Mouse (Mus musculus) MEL (cell line): ENCODE results near the gene Efcab10. TPM values are rescaled to one million over a fixed set of nuclear protein-coding genes. Genes with fewer than 3 reads are reported as not detected.

ENCODE experiments used
- DNase-seq: peaks from one replicate; pipeline ENCODE4 v3.0.0; 2011; ENCODE audit warnings: low read depth, low spot score
- H3K27ac ChIP-seq: 2 replicates; pipeline ENCODE4 v1.5.1; 2012; ENCODE audit warnings: low read depth, mild to moderate bottlenecking, control low read depth, low read length, moderate library complexity; ENCODE audit not compliant: control insufficient read depth
- H3K27me3 ChIP-seq, 2 experiments: fragments of 150-350 bp in 1 of 2; sonication (generic) in 1 of 2; 2 replicates each; pipeline ENCODE4 v1.6.1; 2012; ENCODE audit warnings: low read length in 2 of 2, mild to moderate bottlenecking in 2 of 2, improper control_type of control experiment in 1 of 2, moderate library complexity in 1 of 2; ENCODE audit not compliant: insufficient read depth in 2 of 2, control insufficient read depth in 1 of 2
- H3K36me3 ChIP-seq, 2 experiments: 2 replicates each; pipeline ENCODE4 v1.6.1; 2012 to 2014; ENCODE audit warnings: low read length in 2 of 2, improper control_type of control experiment in 1 of 2, inconsistent platforms in 1 of 2, mild to moderate bottlenecking in 1 of 2; ENCODE audit not compliant: insufficient read depth in 2 of 2, control insufficient read depth in 1 of 2
- H3K4me1 ChIP-seq, 2 experiments: fragments of 150-350 bp in 1 of 2; sonication (generic) in 1 of 2; 2 replicates each; pipeline ENCODE4 v1.6.1; 2012; ENCODE audit warnings: low read length in 2 of 2, improper control_type of control experiment in 1 of 2, mild to moderate bottlenecking in 1 of 2; ENCODE audit not compliant: insufficient read depth in 2 of 2, control insufficient read depth in 1 of 2
- H3K4me3 ChIP-seq, 2 experiments: fragments of 150-350 bp in 1 of 2; sonication (generic) in 1 of 2; 2 replicates each; pipeline ENCODE4 v1.5.1; 2012; ENCODE audit warnings: low read depth in 2 of 2, low read length in 2 of 2, mild to moderate bottlenecking in 2 of 2, moderate library complexity in 2 of 2, control low read depth in 1 of 2, improper control_type of control experiment in 1 of 2; ENCODE audit not compliant: control insufficient read depth in 1 of 2, insufficient read depth in 1 of 2
- H3K79me2 ChIP-seq: 2 replicates; pipeline ENCODE4 v1.6.1; 2012; ENCODE audit warnings: mild to moderate bottlenecking, low read length, moderate library complexity; ENCODE audit not compliant: control insufficient read depth, poor library complexity, insufficient read depth
- H3K9ac ChIP-seq: 2 replicates; pipeline ENCODE4 v1.6.1; 2012; ENCODE audit warnings: low read depth, mild to moderate bottlenecking, control low read depth, low read length, moderate library complexity; ENCODE audit not compliant: control insufficient read depth, poor library complexity, severe bottlenecking
- H3K9me3 ChIP-seq: fragments of 150-350 bp; sonication (generic); replicated peaks from 2 replicates; pipeline ENCODE4 v1.6.1; 2012; ENCODE audit warnings: mild to moderate bottlenecking, low read length, improper control_type of control experiment, moderate library complexity; ENCODE audit not compliant: insufficient read depth
- BHLHE40 ChIP-seq: IDR thresholded peaks from 2 replicates; pipeline ENCODE4 v1.6.1; 2012; ENCODE audit warnings: low read depth, mild to moderate bottlenecking, inconsistent platforms, low read length, improper control_type of control experiment, borderline replicate concordance
- CHD1 ChIP-seq: IDR thresholded peaks from 2 replicates; pipeline ENCODE4 v1.6.1; 2012; ENCODE audit warnings: low read depth, mild to moderate bottlenecking, inconsistent platforms, low read length, improper control_type of control experiment
- CHD2 ChIP-seq: IDR thresholded peaks from 2 replicates; pipeline ENCODE4 v1.6.1; 2011; ENCODE audit warnings: low read length, improper control_type of control experiment
- ELF1 ChIP-seq: IDR thresholded peaks from 2 replicates; pipeline ENCODE4 v1.6.1; 2014; ENCODE audit warnings: low read depth, mild to moderate bottlenecking, inconsistent platforms, low read length, improper control_type of control experiment, moderate library complexity
- EP300 ChIP-seq, 2 experiments: IDR thresholded peaks; 2 replicates each; pipeline ENCODE4 v1.6.1; 2011; ENCODE audit warnings: improper control_type of control experiment in 2 of 2, low read length in 2 of 2, low read depth in 1 of 2, mild to moderate bottlenecking in 1 of 2
- ETS1 ChIP-seq: IDR thresholded peaks from 2 replicates; pipeline ENCODE4 v1.6.1; 2012; ENCODE audit warnings: low read depth, mild to moderate bottlenecking, inconsistent platforms, low read length, improper control_type of control experiment, moderate library complexity
- GABPA ChIP-seq: IDR thresholded peaks from 2 replicates; pipeline ENCODE4 v1.6.1; 2012; ENCODE audit warnings: low read depth, mild to moderate bottlenecking, inconsistent platforms, low read length, improper control_type of control experiment, moderate library complexity
- GATA1 ChIP-seq: IDR thresholded peaks from 2 replicates; pipeline ENCODE4 v1.6.1; 2011; ENCODE audit warnings: low read depth, low read length, improper control_type of control experiment
- JUND ChIP-seq: IDR thresholded peaks from 2 replicates; pipeline ENCODE4 v1.6.1; 2011; ENCODE audit warnings: low read depth, mild to moderate bottlenecking, improper control_type of control experiment, low read length
- KAT2A ChIP-seq: conservative IDR thresholded peaks from 2 replicates; pipeline ENCODE4 v1.6.1; 2012; ENCODE audit warnings: low read depth, low read length, improper control_type of control experiment, inconsistent platforms
- MAFK ChIP-seq: IDR thresholded peaks from 2 replicates; pipeline ENCODE4 v1.6.1; 2011; ENCODE audit warnings: low read depth, mild to moderate bottlenecking, low read length, improper control_type of control experiment, borderline replicate concordance
- MAX ChIP-seq: IDR thresholded peaks from 2 replicates; pipeline ENCODE4 v1.6.1; 2011; ENCODE audit warnings: low read length, improper control_type of control experiment
- MAZ ChIP-seq: IDR thresholded peaks from 2 replicates; pipeline ENCODE4 v1.6.1; 2012; ENCODE audit warnings: low read depth, mild to moderate bottlenecking, inconsistent platforms, low read length, improper control_type of control experiment
- MEF2A ChIP-seq: IDR thresholded peaks from 2 replicates; pipeline ENCODE4 v1.6.1; 2014; ENCODE audit warnings: low read depth, mild to moderate bottlenecking, inconsistent platforms, low read length, improper control_type of control experiment; ENCODE audit not compliant: poor library complexity, insufficient replicate concordance, severe bottlenecking; ENCODE audit errors: extremely low read depth
- MYC ChIP-seq: IDR thresholded peaks from 2 replicates; pipeline ENCODE4 v1.6.1; 2011; ENCODE audit warnings: low read depth, mild to moderate bottlenecking, low read length, improper control_type of control experiment, moderate library complexity
- NRF1 ChIP-seq: IDR thresholded peaks from 2 replicates; pipeline ENCODE4 v1.6.1; 2014; ENCODE audit warnings: low read depth, mild to moderate bottlenecking, inconsistent platforms, low read length, improper control_type of control experiment, moderate library complexity; ENCODE audit not compliant: poor library complexity, insufficient read depth, severe bottlenecking
- POLR2AphosphoS5 ChIP-seq: IDR thresholded peaks from 2 replicates; pipeline ENCODE4 v1.6.1; 2012; ENCODE audit warnings: low read depth, borderline replicate concordance, mild to moderate bottlenecking, inconsistent platforms, low read length, moderate library complexity, mixed read lengths
- RAD21 ChIP-seq: IDR thresholded peaks from 2 replicates; pipeline ENCODE4 v1.6.1; 2011; ENCODE audit warnings: mild to moderate bottlenecking, low read depth, low read length, improper control_type of control experiment
- RCOR1 ChIP-seq: IDR thresholded peaks from 2 replicates; pipeline ENCODE4 v1.6.1; 2012; ENCODE audit warnings: low read depth, mild to moderate bottlenecking, inconsistent platforms, low read length, improper control_type of control experiment
- SMC3 ChIP-seq: IDR thresholded peaks from 2 replicates; pipeline ENCODE4 v1.6.1; 2011; ENCODE audit warnings: low read depth, low read length, improper control_type of control experiment
- TAL1 ChIP-seq: IDR thresholded peaks from 2 replicates; pipeline ENCODE4 v1.6.1; 2012; ENCODE audit warnings: mild to moderate bottlenecking, inconsistent platforms, low read length, moderate library complexity, mixed read lengths
- TBP ChIP-seq: IDR thresholded peaks from 2 replicates; pipeline ENCODE4 v1.8.0; 2011; ENCODE audit warnings: low read depth, low read length, improper control_type of control experiment
- TCF12 ChIP-seq: IDR thresholded peaks from 2 replicates; pipeline ENCODE4 v1.6.1; 2014; ENCODE audit warnings: low read depth, mild to moderate bottlenecking, inconsistent platforms, low read length, improper control_type of control experiment, moderate library complexity
- USF1 ChIP-seq: IDR thresholded peaks from 2 replicates; pipeline ENCODE4 v1.6.1; 2014; ENCODE audit warnings: low read depth, mild to moderate bottlenecking, inconsistent platforms, low read length, improper control_type of control experiment, moderate library complexity
- USF2 ChIP-seq, 2 experiments: IDR thresholded peaks; 2 replicates each; pipeline ENCODE4 v1.6.1; 2011 to 2012; ENCODE audit warnings: improper control_type of control experiment in 2 of 2, low read length in 2 of 2, borderline replicate concordance in 1 of 2, inconsistent platforms in 1 of 2, low read depth in 1 of 2, mild to moderate bottlenecking in 1 of 2; ENCODE audit not compliant: insufficient read depth in 1 of 2
- ZC3H11A ChIP-seq: IDR thresholded peaks from 2 replicates; pipeline ENCODE4 v1.6.1; 2012; ENCODE audit warnings: low read depth, mild to moderate bottlenecking, inconsistent platforms, low read length, improper control_type of control experiment
- ZKSCAN1 ChIP-seq: IDR thresholded peaks from 2 replicates; pipeline ENCODE4 v1.6.1; 2012; ENCODE audit warnings: low read depth, mild to moderate bottlenecking, inconsistent platforms, low read length, improper control_type of control experiment, moderate library complexity
- ZMIZ1 ChIP-seq: IDR thresholded peaks from 2 replicates; pipeline ENCODE4 v1.6.1; 2012; ENCODE audit warnings: low read depth, mild to moderate bottlenecking, inconsistent platforms, low read length, improper control_type of control experiment, moderate library complexity
- ZNF384 ChIP-seq: IDR thresholded peaks from 2 replicates; pipeline ENCODE4 v1.6.1; 2012; ENCODE audit warnings: low read depth, mild to moderate bottlenecking, inconsistent platforms, low read length, improper control_type of control experiment
- polyA plus RNA-seq, 2 experiments: library from polyadenylated mRNA; stranded (reverse) in 1 of 2; unstranded in 1 of 2; fragments of >175 nt in 1 of 2; fragments of >200 nt in 1 of 2; gene quantifications; 2 replicates each; pipeline versions ENCODE4 v1.2.1 to v1.2.4; 2012; ENCODE audit warnings: low replicate concordance in 2 of 2, low read depth in 1 of 2; ENCODE audit not compliant: insufficient read length in 2 of 2, insufficient read depth in 1 of 2, missing spikeins in 1 of 2
- total RNA-seq: library from RNA; depleted of rRNA; stranded (reverse); fragments of 300-350 nt; gene quantifications from 2 replicates; pipeline ENCODE4 v1.2.3, GENCODE M21; 2012

Gene Efcab10
- total and polyA plus RNA-seq, 3 experiments = not detected

- DNase-seq = peak; percentile 46
- Histone ChIP-seq H3K79me2 (no peaks in the 10 kb centered on the region), H3K4me3 (no peak overlapping the region), H3K27ac (no peak overlapping the region), H3K4me1 (no peaks in the 10 kb centered on the region; a peak in 1 of 4 replicates), H3K27me3 (no peaks in the 10 kb centered on the region), H3K36me3 (peaks cover 2 to 4% of the 10 kb centered on the region in 2 experiments; a peak in 3 of 4 replicates), H3K9me3 (no peaks in the 10 kb centered on the region), H3K9ac (no peak overlapping the region)
- TF ChIP-seq TAL1 = no peak
- TF ChIP-seq MAFK = peak; percentile 94
- TF ChIP-seq TCF12 = no peak
Observed at GRCm38 (mm10) chr12:33369555-33369954, 25.1 kb upstream of the Efcab10 start.

- Histone ChIP-seq H3K4me3 (peak overlapping the region; percentile 22 to 61; a peak in 3 of 4 replicates), H3K9ac (peak overlapping the region; percentile 58), H3K4me1 (no peaks in the 10 kb centered on the region), H3K36me3 (no peaks in the 10 kb centered on the region), H3K27ac (no peak overlapping the region), H3K79me2 (no peaks in the 10 kb centered on the region), H3K9me3 (no peaks in the 10 kb centered on the region), H3K27me3 (no peaks in the 10 kb centered on the region; a peak in 1 of 4 replicates)
- DNase-seq = peak; percentile 90
- TF ChIP-seq NRF1 = no peak
- peak; percentile 77 for TF ChIP-seq RAD21
- peak; percentile 90 for TF ChIP-seq USF1
- no peak for TF ChIP-seq KAT2A
- no peak for TF ChIP-seq GABPA
- no peak for TF ChIP-seq ELF1
- no peak for TF ChIP-seq TAL1
- TF ChIP-seq ZMIZ1 = no peak
- TF ChIP-seq ETS1 = no peak
- TF ChIP-seq ZKSCAN1 = no peak
- TF ChIP-seq MYC = peak; percentile 94
- no peak for TF ChIP-seq TCF12
- TF ChIP-seq ZNF384 = no peak
- no peak for TF ChIP-seq JUND
- peak in 1 of 2 experiments; percentile 43; a peak in 1 of 4 replicates for TF ChIP-seq USF2 (IDR thresholded peaks at IDR 0.05; ENCODE audit: borderline replicate concordance in 1 of 2, insufficient read depth in 1 of 2, low read depth in 1 of 2, low read length in 2 of 2)
- TF ChIP-seq RCOR1 = no peak
- TF ChIP-seq ZC3H11A = peak; percentile 58
- no peak for TF ChIP-seq EP300 (IDR thresholded peaks at IDR 0.05; ENCODE audit: low read depth in 1 of 2, low read length in 2 of 2)
- no peak for TF ChIP-seq CHD1
- peak; percentile 72 for TF ChIP-seq SMC3
- TF ChIP-seq MEF2A = no peak
- no peak for TF ChIP-seq CHD2
- TF ChIP-seq MAX = peak; percentile 94
- TF ChIP-seq BHLHE40 = peak; percentile 71
- TF ChIP-seq TBP = no peak
- no peak for TF ChIP-seq GATA1
- no peak for TF ChIP-seq MAZ
- no peak for TF ChIP-seq POLR2AphosphoS5
- TF ChIP-seq MAFK = no peak
Observed at GRCm38 (mm10) chr12:33379624-33380445, 14.8 kb upstream of the Efcab10 start.
